Mouse (Mus musculus): ENCODE measurements around the gene Scmh1.

- TF ChIP-seq POLR2A (IDR thresholded peaks at IDR 0.05; ENCODE audit: borderline replicate concordance, control insufficient read depth, low read depth, low read length) (no peak), CTCF (IDR thresholded peaks at IDR 0.05; ENCODE audit: control insufficient read depth, insufficient read depth, low read length) (no peak)
These were observed 82.6 kb downstream of the Scmh1 start for GRCm38 (mm10) chr4:120487707-120488106.
